Mouse (Mus musculus) small intestine, adult 2 months (tissue): ENCODE measurements around the gene Mgat4c.

Experiments used
- CTCF ChIP-seq: fragments of 200-500 bp; IDR thresholded peaks from 2 replicates; pipeline ENCODE4 v1.5.1; 2012; ENCODE audit warnings: low read depth, mild to moderate bottlenecking, control low read depth, inconsistent platforms, low read length, moderate library complexity, mixed read lengths; ENCODE audit not compliant: insufficient replicate concordance, insufficient read length; ENCODE audit errors: extremely low read depth
- POLR2A ChIP-seq: fragments of 200-500 bp; IDR thresholded peaks from 2 replicates; pipeline ENCODE4 v1.6.1; 2012; ENCODE audit warnings: low read depth, mild to moderate bottlenecking, control low read depth, inconsistent platforms, low read length, moderate library complexity

GRCm38 (mm10) chr10:101827944-101828343 is 146.7 kb downstream of the Mgat4c start:
- no peak for TF ChIP-seq POLR2A
- TF ChIP-seq CTCF, result no peak
